Mouse (Mus musculus) bone marrow, adult 2 months (tissue): ENCODE results near the gene Cnnm4.

Experiments used
- CTCF ChIP-seq: fragments of 200-500 bp; IDR thresholded peaks from 2 replicates; pipeline ENCODE4 v1.5.1; 2011; ENCODE audit warnings: low read length, control low read depth; ENCODE audit not compliant: control insufficient read depth, insufficient read depth
- POLR2A ChIP-seq: fragments of 200-500 bp; IDR thresholded peaks from 2 replicates; pipeline ENCODE4 v1.6.1; 2011; ENCODE audit warnings: low read depth, mild to moderate bottlenecking, control low read depth, low read length, borderline replicate concordance; ENCODE audit not compliant: control insufficient read depth

DNA sequence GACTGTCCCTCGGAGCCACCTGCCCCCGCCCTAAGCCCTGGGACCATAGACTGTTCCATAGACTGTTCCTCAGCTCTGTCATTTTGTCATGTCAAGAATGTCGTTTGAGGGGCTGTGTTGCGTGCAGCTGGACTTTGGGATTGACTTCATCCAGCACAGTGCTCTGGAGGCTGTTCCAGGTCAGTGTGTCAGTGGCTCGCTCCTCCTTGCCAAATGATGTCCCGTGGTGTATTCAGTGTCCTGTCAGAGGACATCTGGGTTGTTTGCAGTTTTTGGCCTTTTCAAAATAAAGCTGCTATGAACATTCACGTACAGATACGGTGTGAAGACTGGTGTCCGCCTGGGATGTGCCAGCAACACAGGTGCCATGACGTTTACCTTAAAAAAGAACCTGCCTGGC is 55.5 kb downstream of the Cnnm4 start:
- TF ChIP-seq POLR2A (no peak), CTCF (no peak)
